Mouse (Mus musculus) urinary bladder, postnatal 25 days (tissue): Measurements from ENCODE around the gene Slit3.
A peak's percentile ranks its signal among the peaks of the same experiment; 100 is the strongest.

Experiments used
- DNase-seq: peaks from one replicate; pipeline ENCODE4 v3.0.0; 2022; ENCODE audit warnings: low spot score

Slit3 gene

DNA sequence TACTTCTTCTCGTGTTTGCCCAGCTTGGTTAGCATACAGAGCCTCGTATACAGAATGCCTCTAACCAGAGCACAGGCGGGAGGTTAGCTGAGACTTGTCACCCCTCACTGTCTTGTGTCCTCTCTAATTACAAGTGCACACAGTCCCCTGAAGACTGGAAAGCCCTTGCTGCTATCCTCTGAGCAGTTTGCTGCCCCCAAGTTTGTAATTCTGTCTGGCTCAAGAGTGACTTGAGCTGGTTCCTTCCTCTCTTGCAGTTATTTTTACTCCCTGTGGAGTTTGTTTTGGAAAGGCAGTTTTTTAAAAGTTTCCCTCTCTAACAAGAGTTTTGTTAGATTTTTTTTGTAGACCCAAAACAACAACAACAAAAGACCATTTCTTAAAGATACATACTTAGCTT is 285.0 kb downstream of the Slit3 start:
- DNase-seq: no peak

DNA sequence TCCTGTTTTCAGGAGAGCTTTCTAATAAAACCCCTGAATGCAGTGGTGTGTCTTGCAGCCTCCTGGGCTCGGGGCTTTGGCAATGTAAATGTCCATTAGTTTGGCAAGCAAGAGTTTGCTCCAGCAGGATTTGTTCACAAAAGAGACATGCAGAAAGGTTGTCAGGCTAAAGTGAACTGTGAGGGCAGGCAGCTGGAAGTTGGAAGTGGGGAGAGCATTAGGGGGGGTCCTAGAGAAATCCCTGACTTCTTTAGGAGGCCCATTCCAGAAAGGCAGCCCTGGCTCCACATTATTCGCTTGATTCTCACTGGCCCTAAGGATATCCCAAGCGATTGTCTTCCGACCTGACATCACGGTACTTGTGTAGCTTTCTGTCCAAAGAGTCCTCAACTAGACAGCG is 285.5 kb downstream of the Slit3 start:
- DNase-seq: no peak

DNA sequence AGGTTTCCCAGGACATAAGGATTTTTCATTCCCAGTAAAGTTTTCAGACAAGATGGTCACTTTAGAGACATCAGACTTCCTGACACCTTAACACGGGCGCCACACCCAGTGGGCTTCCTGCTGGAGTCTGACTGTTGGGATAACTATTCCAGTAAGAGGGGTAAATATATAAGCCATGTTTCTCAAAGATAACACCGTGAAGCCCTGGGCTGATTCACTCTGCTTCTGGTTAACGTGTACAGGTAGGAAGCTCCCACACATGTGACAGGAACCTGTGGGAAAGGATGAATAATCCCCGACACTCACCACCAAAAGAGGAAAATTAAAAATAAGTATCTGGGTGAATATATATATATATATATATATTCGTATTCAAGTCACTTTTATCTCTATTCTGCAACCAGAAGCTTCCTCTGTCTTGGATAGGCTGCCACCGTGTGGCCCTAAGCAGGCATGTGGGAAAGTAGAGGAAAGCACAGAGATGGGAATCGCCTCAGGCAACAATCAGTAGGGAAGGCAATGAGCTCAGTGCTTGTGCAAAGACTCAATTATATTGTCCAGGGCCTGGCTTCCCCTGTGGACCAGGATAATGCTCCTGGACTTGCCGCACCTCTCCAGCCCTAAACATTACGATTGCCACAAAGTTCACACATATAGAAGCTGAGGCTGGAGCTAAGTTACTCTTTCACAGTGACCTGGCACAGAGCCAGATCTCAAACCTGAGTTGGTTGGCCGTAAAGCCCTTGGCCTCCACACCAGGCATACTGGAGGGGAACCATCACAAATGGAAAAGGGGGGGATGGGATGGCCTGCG is 286.5 kb downstream of the Slit3 start:
- peak; percentile 47 for DNase-seq

DNA sequence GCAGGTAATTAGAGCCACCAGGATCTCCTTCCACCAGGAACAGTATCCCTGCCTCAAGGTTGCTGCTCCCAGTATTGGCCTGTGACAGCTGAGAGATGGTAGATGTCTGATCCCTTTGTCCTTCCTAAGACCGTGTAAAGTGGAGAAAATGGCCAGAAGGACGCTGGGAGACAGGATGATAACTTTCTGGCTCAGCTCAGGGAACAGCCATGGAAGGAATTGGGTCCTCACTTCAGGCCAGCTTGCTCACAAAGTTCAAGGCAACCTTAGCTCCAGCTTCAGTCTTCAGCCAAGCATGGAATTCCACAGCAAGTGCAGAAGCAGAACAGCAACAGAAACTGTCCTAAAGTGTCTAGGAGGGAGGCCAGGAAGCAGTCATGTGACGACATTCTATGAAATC is 289.4 kb downstream of the Slit3 start:
- no peak for DNase-seq

DNA sequence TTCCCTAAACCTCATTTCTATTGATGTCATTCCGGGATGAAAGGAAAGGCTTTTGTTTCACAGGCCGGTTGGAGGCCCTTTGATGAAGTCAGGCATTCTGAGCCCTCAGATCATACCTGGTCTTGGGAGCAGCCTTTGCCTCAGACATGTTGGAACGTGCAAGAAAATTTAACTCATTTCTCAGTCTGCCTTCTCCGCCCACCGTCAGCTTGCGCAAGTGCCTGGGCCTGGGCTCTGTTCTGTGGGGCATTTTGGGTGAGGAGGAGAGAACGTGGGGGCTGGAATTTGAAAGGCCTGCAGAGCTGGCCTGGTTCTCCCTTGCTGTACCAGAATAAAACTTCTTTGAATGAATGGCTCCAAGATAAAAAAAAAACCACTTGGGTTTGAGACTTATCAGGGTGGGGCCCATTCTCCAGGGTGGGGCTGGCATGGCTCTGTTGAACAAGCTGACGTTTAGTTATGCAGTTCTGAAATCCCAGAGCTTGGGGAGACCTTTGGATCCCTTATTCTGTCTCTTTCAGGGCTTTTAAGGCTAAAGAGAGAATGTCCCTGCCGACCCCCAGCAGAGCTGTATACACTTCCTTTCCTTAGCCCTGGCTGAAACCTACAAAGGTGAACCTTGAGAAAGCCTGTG is 294.9 kb downstream of the Slit3 start:
- DNase-seq: peak; percentile 44

DNA sequence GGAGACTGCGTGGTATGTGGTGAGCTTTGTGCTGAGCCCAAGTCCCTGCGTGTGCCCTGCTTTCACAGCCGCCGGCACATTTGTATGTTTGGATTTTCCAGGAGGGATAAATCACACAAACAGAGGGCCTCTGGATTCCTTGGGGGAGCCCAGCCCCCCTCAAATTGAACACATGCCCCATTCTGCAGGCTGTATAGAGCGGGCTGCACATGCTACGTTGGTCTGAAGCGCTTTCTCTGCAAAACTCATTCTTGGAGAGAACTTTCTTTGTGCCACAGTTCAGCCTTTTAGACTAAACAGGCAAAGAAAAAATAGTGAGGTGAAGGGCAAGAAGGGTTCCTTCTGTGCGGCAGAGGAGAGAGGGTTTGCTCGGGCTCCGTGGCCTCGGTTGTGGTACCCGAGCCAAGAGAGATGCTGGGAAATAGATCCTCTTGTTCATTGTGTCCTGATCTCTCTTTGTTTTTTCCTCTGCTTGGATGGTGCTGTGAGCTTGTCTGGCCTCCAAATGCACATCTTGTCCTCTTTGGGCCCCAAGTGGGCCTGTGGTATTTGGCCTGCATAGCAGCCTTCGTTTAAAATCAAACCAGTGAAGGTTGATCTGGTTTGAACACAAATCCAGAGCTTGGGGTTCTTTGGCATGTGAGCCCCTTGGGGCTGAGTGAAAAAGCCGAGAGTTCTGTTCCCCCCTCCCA is 295.5 kb downstream of the Slit3 start:
- DNase-seq: no peak

DNA sequence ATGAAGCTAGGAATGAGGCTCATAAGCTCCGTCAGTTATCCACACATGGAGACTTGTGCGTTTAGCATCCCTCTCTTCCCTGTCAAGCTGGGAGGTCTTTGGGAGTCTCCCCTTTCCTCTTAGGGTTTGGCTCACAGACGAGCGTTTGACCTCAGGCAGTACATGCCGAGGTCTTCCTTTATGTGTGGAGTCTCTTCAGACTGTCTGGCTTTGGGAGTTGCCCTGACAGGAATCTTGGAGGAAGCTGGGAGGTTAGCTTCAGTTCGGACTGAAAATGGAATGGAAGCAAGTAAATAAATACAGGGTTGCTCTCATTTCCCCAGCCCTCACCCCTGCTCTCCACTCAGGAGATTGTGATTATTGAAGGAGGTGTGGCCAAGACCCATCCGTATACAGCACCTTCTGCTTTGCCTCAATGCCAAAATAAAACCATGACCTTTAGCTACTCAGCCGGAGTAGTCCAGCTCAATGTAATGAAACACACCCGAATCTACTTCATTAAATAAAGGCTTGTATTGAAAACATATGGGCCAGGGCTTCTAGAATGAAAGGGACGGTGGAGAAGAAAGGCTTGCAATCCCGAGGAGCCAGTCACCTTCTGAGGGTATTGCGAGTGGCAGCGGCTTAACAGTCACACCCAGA is 297.0 kb downstream of the Slit3 start:
- no peak for DNase-seq

DNA sequence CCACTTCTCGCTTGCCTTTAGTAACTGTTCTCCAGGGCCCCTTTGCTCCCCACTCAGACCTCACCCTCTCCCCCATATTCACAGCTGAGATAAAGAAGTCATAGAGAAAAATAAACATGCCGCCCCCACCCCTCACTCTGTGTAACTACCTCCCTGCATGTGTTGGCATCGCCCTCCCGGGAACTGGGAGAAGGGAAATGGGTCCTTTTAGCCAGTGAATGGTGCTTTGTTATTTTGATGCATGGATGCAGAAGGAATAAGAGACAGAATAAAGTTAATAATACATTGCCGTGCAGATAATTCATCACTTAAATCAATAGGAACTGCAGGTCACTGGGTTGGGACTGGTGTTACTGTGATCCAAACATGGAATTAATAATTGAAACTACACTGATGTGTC is 298.0 kb downstream of the Slit3 start:
- no peak for DNase-seq

DNA sequence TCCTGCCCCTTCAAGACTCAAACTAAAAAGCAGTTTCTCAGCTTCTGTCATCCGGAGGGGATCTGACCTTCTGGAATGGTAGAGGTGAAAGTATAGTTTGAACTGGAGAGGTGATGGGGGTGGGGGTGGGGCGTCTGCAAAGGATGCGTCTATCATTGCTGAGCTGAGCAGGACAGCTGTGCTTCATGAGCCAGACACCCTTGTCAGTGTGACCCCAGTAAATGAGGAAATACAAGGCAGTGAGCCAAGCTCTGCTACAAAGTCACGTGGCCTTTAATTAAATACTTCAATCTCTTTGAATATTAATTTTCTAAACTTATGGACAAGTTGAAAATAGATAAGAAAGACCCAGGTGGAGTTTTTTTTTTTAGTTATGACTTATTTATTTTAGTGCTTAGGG is 300.7 kb downstream of the Slit3 start:
- DNase-seq: no peak

DNA sequence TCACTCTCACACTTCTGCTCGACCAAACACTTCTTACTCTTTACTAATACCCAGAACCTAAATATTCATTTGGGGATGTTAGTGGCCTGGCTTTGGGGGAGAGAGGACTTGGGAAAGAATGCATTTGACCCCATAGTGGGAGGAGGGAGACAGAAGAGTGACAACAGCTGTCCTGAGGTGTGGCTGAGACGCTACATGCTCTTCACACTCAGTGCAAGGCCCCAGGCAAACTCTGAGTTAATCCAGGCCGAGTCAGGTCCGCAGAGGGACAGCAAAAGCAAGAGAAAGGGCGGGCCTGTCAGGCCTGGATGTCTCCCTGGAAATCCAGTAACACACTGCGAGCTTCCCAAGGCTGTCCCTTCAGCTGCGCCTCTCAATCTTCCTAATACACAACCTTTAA is 307.0 kb downstream of the Slit3 start:
- no peak for DNase-seq

DNA sequence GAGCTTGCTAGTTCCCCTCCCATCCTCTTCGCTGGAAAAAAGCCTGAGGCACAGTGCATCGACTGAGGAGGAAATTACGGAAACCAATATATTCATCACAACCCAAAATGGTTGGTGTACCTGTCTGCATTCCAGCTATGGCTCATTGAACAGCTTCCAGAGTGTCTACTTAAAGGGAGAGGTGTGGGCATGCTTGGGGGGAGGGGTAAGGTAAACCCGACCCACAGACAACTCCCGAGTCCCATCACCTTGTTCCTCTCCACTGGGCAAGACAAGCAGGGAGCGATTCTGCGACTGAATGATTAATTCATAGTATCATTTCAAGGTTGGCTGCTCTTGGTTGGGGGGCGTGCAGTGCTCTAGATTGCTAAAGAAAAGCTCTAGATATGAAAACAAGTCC is 310.1 kb downstream of the Slit3 start:
- DNase-seq: no peak

DNA sequence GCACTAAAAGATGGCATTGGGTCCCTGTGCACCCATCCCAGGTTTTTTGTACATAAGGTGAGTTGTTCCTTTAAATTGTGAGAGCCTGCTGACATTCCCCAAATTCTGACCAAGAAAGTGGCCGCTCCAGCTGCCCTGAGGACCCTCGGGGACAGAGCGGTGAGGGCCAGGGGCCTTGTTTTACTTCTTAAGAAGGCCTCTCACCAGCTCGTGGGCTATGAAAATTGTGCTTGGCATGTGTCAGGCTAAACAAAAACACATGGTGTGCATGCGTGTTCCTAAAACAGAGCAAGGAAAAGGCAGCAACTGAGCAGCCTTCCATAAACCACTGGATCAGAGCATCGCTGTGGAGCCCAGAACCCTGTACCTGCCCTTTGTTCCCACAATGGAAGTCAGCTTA is 316.5 kb downstream of the Slit3 start:
- DNase-seq: no peak

DNA sequence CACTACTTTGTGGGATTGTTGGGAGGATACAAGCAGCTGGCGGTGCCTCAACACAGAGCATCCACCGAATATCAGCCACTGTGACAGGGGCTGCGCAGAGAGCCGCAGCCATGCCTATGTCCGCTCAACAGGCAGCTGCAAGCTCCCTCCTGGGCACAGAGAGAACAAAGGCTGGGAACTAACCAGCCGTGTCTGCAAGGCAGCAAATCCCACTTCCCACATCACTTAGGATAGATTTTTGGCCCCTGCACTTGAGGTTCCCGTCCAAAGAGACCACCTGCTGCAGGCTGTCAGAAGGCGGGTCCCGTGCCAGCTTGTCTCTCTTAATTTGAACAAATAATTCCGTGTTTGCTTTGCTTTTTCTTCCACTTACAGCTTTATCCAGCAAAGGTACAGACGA is 319.2 kb downstream of the Slit3 start:
- no peak for DNase-seq

DNA sequence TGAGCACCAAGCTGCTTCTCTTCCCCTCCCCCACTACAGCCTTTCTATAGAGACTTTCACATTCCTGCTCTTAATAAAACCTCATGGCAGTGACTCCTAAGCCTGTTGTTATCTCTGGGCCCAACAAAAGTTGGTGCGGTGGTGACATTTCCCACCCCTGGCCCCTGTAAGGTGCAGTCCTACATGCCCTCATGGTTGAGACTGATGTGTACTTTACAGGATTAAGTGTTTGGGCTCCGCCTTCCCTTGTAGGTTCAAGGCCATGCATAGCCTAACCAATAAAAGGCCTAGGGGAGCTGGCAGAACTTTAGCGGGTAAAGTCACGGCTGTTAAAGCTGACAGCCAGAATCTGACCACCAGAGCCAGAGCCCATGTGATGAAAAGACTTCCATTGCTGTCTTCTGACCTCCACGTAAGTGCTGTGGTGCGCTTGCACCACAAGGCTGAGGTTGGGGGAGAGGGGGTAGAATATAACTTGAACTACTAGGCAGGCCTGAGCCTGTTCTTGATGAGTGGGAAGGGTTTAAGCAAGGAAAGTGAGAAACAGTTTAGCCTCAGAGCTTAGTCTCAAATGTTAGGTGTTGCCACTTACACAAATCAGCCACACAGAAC is 323.6 kb downstream of the Slit3 start:
- DNase-seq: no peak

DNA sequence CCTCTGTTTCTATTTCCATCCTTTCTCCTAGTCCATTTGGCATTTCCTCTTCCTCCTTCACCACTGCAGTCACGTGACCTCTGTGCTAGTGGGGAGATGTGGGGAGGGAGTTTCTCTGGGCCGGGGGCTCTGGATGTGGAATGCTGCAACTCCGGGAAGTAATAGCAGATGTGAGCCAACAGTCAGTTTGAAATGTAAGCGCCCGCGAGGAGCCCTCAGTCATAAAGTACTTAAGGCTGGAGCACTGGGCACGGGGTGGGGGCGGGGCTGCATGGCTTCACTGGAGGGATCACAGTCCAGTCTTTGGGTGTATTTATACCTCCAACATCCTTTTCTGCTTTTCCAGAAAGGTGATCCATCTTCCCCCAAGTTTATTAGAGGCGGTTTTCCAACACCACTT is 326.9 kb downstream of the Slit3 start:
- no peak for DNase-seq

DNA sequence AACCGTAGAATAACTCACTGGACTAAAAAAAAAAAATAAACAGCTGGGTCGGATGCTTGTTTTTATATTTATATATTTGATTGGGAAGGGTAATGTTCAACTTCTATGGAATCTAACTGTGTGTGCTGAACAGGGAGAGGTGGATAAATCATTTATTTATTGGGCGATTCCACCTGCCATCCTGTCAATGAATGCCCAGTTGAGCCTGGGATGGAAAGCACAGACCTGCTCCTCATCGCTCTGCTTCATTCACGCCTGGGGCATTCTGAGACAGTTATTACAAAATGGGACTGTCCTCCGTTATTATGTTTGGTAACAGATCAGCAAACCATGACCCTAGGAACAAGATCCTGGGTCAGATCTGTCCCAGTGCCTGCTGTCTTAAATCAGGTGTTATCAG is 328.2 kb downstream of the Slit3 start:
- no peak for DNase-seq

DNA sequence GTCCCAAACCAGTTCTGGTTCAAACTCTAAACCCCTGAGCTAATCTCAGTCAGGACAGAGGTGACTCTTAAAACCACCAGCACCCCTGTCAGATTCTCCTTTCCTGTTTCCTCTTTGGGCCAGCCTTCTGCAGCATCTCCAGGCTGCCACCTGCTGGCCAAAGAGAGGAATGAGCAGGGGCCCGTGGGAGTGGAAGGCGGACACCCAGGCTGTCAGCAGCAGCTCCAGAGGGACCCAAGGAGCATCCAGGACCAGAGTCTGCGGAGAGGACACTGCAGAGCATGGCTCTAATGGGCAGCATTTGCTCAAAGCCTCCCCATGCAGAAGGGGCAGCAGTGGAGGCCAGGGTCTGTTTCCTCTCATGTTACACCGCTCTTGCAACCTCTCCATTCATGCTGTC is 330.6 kb downstream of the Slit3 start:
- DNase-seq: peak; percentile 77

DNA sequence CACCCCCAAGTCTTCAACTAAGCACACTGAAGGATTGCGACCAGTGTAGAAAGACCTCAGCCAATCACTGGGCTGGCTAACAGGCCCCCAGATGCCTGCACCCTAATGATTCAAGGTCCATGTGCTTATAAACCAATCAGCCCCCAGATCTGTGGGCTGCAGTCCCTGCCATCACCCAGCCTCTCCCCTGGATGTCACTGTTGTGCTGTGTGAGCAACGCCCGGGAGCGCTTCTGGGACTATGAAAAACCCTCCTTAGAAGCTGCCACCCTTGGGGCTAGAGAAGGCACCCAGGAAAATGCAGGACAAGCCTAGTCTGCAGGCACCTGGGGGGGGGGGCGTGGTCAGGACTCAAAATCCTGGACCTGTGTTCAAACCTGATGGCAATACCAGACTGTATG is 331.4 kb downstream of the Slit3 start:
- DNase-seq: no peak

DNA sequence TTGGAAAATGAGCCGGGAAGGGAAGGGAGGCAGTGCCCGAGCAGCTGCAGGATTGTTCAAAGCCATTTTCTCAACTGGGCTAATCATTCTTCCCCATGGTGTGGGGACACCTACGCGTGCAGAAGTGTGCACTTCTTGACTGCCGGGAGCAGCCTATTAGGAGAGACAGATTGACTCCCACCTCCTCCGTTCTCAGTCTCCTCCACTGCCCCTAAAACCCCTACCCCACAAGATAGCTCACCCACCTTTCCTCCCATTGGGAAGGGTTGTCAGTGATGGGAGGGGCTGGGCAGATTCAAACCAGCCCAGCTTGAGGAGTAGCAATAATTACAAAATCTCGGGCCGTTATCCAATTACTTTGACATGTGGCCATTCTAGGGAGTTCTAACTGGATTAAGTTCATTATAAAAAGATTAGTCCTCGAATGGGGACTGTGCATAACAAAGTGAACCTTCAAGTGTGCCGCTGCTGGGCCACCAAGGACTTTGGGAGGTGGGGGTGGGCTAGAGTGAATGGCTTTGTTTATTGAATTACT is 333.2 kb downstream of the Slit3 start:
- DNase-seq: no peak

DNA sequence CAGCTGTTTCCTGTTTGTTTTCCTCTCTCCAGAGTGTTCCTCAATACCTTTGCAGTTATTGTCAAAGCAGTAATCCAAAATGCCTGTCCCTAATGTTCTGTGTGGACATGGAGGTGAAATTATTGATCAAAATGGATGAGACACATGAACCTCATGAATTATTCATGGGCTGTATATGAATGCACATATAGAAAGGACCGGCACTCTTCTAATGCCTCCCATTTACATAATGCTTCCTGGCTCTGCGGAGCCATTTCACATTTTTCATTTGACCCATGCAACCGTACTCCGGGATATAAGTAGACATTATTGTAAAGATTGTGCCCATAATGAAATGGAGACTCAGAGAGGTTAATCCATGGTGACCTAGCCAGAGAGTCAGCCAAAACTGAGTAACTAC is 333.8 kb downstream of the Slit3 start:
- no peak for DNase-seq

DNA sequence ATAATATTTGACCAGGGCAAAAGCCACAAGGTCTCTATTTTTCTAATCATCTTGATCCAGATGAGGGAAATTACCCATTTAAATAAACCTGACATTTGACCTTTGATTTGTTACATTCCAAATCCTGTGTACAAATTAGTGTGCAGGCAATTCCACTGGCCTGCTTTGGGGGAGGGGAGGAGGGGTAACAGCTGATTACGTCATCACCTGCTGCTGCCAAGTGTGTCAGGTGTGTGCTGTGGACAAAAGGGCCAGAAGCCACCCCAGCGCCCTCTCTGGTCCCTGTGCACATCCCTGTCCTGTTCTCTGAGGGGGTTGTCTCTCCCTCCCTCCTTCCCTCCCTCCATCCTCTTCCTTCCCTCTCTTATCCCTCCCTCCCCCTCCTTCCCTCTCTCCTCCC is 337.0 kb downstream of the Slit3 start:
- no peak for DNase-seq

DNA sequence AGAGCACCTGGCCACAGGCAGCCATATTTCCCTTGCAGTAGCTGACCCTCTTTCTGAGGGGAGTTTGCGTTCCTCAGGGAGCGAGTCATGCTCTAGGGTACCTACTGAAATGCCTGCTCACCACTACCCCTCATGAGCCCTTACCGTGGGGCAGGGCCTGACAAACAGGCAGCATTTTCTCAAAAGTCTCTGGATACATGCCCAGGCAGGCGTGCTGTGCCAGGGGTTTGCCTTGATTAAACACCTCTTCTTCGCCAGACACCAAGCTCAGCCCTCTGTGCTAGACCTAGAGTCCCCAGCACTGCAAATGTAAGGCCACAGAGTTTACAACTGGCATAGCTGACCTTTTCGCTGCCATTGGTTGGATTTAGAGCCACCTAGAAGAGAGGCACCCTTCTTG is 345.7 kb downstream of the Slit3 start:
- no peak for DNase-seq
